Mouse (Mus musculus) intestine, embryonic 16.5 days (tissue): ENCODE results near the gene Rfx7. TPM values are rescaled to one million over a fixed set of nuclear protein-coding genes. Genes with fewer than 3 reads are reported as not detected.

ENCODE experiments used
- ATAC-seq: fragments of 200-750 bp; cut with Nextera tagmentation; 2 replicates; pipeline ENCODE4 v1.8.0; 2017; ENCODE audit warnings: moderate TSS enrichment, moderate library complexity
- H3K27ac ChIP-seq: fragments of 300-500 bp; sonication (generic); 2 replicates; pipeline ENCODE4 v1.5.1; 2014; ENCODE audit warnings: mild to moderate bottlenecking, low read length
- H3K27me3 ChIP-seq: fragments of 300-500 bp; sonication (generic); replicated peaks from 2 replicates; pipeline ENCODE4 v1.6.1; 2014; ENCODE audit warnings: low read length, control low read depth, mixed read lengths; ENCODE audit not compliant: control insufficient read depth, insufficient read depth
- H3K36me3 ChIP-seq: fragments of 300-500 bp; sonication (generic); 2 replicates; pipeline ENCODE4 v1.6.1; 2014; ENCODE audit warnings: low read length, control low read depth; ENCODE audit not compliant: control insufficient read depth, insufficient read depth
- H3K4me1 ChIP-seq: fragments of 300-500 bp; sonication (generic); 2 replicates; pipeline ENCODE4 v1.6.1; 2014; ENCODE audit warnings: low read length, control low read depth, mixed read lengths; ENCODE audit not compliant: control insufficient read depth, insufficient read depth
- H3K4me2 ChIP-seq: fragments of 300-500 bp; sonication (generic); 2 replicates; pipeline ENCODE4 v1.6.1; 2014; ENCODE audit warnings: low read depth, low read length, control low read depth
- H3K4me3 ChIP-seq: fragments of 300-500 bp; sonication (generic); 2 replicates; pipeline ENCODE4 v1.5.1; 2014; ENCODE audit warnings: mild to moderate bottlenecking, low read length
- H3K9ac ChIP-seq: fragments of 300-500 bp; sonication (generic); 2 replicates; pipeline ENCODE4 v1.6.1; 2014; ENCODE audit warnings: low read depth, low read length
- H3K9me3 ChIP-seq: fragments of 300-500 bp; sonication (generic); 2 replicates; pipeline ENCODE4 v1.6.1; 2016; ENCODE audit warnings: low read length, control low read depth; ENCODE audit not compliant: control insufficient read depth
- whole genome bisulfite sequencing: fragments of 180-500 bp; shearing (Covaris S2); extraction: QIAGEN DNeasy Blood & Tissue Kit; methylation state at CpG from one replicate; pipeline ENCODE4 v1.1.7; 2014; 5-methylcytosine and 5-hydroxymethylcytosine counted together
- polyA plus RNA-seq: library from polyadenylated mRNA; unstranded; fragments of >200 nt; fragmentation: Nextera tagmentation; extraction: Ambion mirVana; gene quantifications from 2 replicates; pipeline ENCODE4 v1.2.1, GENCODE M21; 2015

Rfx7 gene
- polyA plus RNA-seq, 1 experiment from 2014 or later: 6.3 TPM

DNA sequence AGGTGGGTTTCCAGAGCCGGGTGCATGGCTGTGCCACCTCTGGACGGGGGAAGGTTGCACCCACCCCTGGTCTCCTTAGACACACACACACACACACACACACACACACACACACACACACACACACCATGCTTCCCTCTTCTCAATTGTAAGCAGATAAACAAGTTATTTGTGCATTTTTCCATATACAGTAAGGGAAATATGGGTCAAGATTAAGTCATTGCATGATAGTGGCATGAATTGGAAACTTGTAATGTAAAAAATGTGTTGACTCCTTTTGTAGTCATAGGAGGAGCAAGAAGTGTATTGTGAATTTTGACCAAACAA is 1.0 kb downstream of the Rfx7 start:
- no peak for ATAC-seq
- WGBS: 0% methylated on average over 2 of the region's 2 CpGs

DNA sequence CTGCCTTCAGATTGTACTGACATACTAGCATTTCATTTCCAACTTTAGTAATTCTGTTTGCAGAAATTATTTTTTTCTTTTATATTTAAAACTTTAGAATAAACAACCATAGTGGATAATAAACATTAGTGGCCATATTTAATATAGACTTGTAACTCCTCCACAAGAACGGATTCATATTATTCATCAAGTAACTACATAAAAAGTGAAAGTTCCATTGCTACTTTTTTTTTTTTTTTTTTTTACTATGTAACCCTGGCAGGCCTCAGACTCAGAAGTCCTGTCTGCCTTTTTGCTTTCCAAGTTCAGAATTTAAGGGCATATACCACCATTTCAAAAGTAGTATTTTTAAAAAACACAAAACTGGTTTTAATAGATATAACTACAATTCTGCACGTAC is 2.9 kb downstream of the Rfx7 start:
- no peak overlapping the region for H3K4me2 ChIP-seq

More for the DNA sequence above, 1.0 kb downstream of the Rfx7 start:
- peak overlapping the region; percentile 99 for H3K9ac ChIP-seq
- H3K27ac ChIP-seq: peak overlapping the region; percentile 100
- no peaks in the 10 kb centered on the region for H3K9me3 ChIP-seq
- peak overlapping the region; percentile 97 for H3K4me3 ChIP-seq
- H3K36me3 ChIP-seq: no peaks in the 10 kb centered on the region
- peak overlapping the region; percentile 88 for H3K4me2 ChIP-seq
- 0 out of 2 replicates have a peak, but pooled peaks cover 6% of the 10 kb centered on the region for H3K4me1 ChIP-seq
- H3K27me3 ChIP-seq: no peaks in the 10 kb centered on the region

GRCm38 (mm10) chr9:72535394-72535793 is 3.4 kb downstream of the Rfx7 start:
- Histone ChIP-seq H3K4me2 (no peak overlapping the region), H3K4me3 (no peak overlapping the region), H3K36me3 (no peaks in the 10 kb centered on the region), H3K4me1 (0 out of 2 replicates have a peak, but pooled peaks cover 6% of the 10 kb centered on the region), H3K27ac (no peak overlapping the region), H3K9ac (no peak overlapping the region), H3K9me3 (no peaks in the 10 kb centered on the region), H3K27me3 (no peaks in the 10 kb centered on the region)
- 70% methylated on average over 3 of the region's 3 CpGs for WGBS
- no peak for ATAC-seq

More for the DNA sequence above, 2.9 kb downstream of the Rfx7 start:
- no peaks in the 10 kb centered on the region for H3K9me3 ChIP-seq
- H3K4me3 ChIP-seq: no peak overlapping the region
- no peak for ATAC-seq
- no peak overlapping the region for H3K9ac ChIP-seq
- WGBS: 76% methylated on average over 2 of the region's 2 CpGs
- 0 out of 2 replicates have a peak, but pooled peaks cover 6% of the 10 kb centered on the region for H3K4me1 ChIP-seq
- no peak overlapping the region for H3K27ac ChIP-seq
- H3K27me3 ChIP-seq: no peaks in the 10 kb centered on the region
- no peaks in the 10 kb centered on the region for H3K36me3 ChIP-seq

DNA sequence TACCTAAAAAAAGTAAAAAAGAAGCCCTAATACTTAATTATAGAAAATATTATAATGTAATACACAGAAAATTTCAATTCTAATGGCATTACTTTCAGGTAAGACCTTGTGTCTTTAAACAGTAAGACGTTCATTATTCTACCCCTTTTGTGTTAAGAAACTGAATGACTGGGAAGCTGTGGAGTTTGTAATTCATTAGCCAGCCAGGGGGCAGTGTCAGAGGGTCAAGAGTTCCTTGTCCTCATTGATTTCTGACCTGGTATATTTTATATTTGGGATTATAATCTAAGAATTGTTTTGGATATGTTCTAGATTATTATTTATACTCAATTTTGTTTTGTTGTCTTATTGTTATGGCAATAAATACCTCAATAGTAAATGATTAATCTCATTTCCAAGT is 5.0 kb downstream of the Rfx7 start:
- Histone ChIP-seq H3K9ac (no peak overlapping the region), H3K27me3 (no peaks in the 10 kb centered on the region), H3K36me3 (no peaks in the 10 kb centered on the region), H3K27ac (no peak overlapping the region), H3K4me2 (no peak overlapping the region), H3K4me1 (no peaks in the 10 kb centered on the region), H3K9me3 (no peaks in the 10 kb centered on the region), H3K4me3 (no peak overlapping the region)
- WGBS: 45% methylated on average over 1 of the region's 1 CpGs
- no peak for ATAC-seq

GRCm38 (mm10) chr9:72543590-72543989 is 11.6 kb downstream of the Rfx7 start:
- H3K4me2 ChIP-seq: no peak overlapping the region
- no peak overlapping the region for H3K27ac ChIP-seq
- no peaks in the 10 kb centered on the region for H3K36me3 ChIP-seq
- H3K9ac ChIP-seq: no peak overlapping the region
- ATAC-seq: no peak
- H3K27me3 ChIP-seq: no peaks in the 10 kb centered on the region
- H3K9me3 ChIP-seq: no peaks in the 10 kb centered on the region
- no peaks in the 10 kb centered on the region for H3K4me1 ChIP-seq
- H3K4me3 ChIP-seq: no peak overlapping the region

- no peak overlapping the region for H3K9ac ChIP-seq
- H3K36me3 ChIP-seq: no peaks in the 10 kb centered on the region
- H3K27ac ChIP-seq: no peak overlapping the region
- H3K9me3 ChIP-seq: no peaks in the 10 kb centered on the region
- WGBS: 76% methylated on average over 1 of the region's 1 CpGs
- no peak overlapping the region for H3K4me2 ChIP-seq
- no peaks in the 10 kb centered on the region for H3K27me3 ChIP-seq
- no peak overlapping the region for H3K4me3 ChIP-seq
- no peaks in the 10 kb centered on the region; the same call in 1 of the 2 replicates for H3K4me1 ChIP-seq
- ATAC-seq: no peak
Observed at GRCm38 (mm10) chr9:72558780-72559179, 26.7 kb downstream of the Rfx7 start.

- no peak overlapping the region for H3K4me3 ChIP-seq
- H3K36me3 ChIP-seq: no peaks in the 10 kb centered on the region
- 84% methylated on average over 2 of the region's 2 CpGs for WGBS
- H3K27ac ChIP-seq: no peak overlapping the region
- H3K9me3 ChIP-seq: no peaks in the 10 kb centered on the region
- no peaks in the 10 kb centered on the region; the same call in 1 of the 2 replicates for H3K4me1 ChIP-seq
- H3K27me3 ChIP-seq: no peaks in the 10 kb centered on the region
- no peak overlapping the region for H3K4me2 ChIP-seq
- no peak overlapping the region for H3K9ac ChIP-seq
- no peak for ATAC-seq
Observed at GRCm38 (mm10) chr9:72560316-72560715, 28.3 kb downstream of the Rfx7 start.

GRCm38 (mm10) chr9:72563277-72563676 is 31.2 kb downstream of the Rfx7 start:
- WGBS: 89% methylated on average over 3 of the region's 3 CpGs
- no peak overlapping the region for H3K4me2 ChIP-seq
- no peaks in the 10 kb centered on the region for H3K36me3 ChIP-seq
- no peaks in the 10 kb centered on the region; the same call in 1 of the 2 replicates for H3K4me1 ChIP-seq
- H3K9ac ChIP-seq: no peak overlapping the region
- H3K27ac ChIP-seq: no peak overlapping the region
- no peak for ATAC-seq
- H3K27me3 ChIP-seq: no peaks in the 10 kb centered on the region
- H3K9me3 ChIP-seq: no peaks in the 10 kb centered on the region
- H3K4me3 ChIP-seq: no peak overlapping the region

- Histone ChIP-seq H3K9ac (no peak overlapping the region), H3K4me1 (no peaks in the 10 kb centered on the region), H3K27me3 (no peaks in the 10 kb centered on the region), H3K4me3 (no peak overlapping the region), H3K27ac (no peak overlapping the region), H3K36me3 (no peaks in the 10 kb centered on the region), H3K9me3 (no peaks in the 10 kb centered on the region), H3K4me2 (no peak overlapping the region)
- WGBS: 52% methylated on average over 2 of the region's 2 CpGs
- no peak for ATAC-seq
Observed at GRCm38 (mm10) chr9:72567116-72567515, 35.1 kb downstream of the Rfx7 start.

GRCm38 (mm10) chr9:72580216-72580615 is 48.2 kb downstream of the Rfx7 start:
- no peak overlapping the region for H3K4me2 ChIP-seq
- H3K27me3 ChIP-seq: no peaks in the 10 kb centered on the region
- H3K27ac ChIP-seq: no peak overlapping the region
- no peaks in the 10 kb centered on the region for H3K9me3 ChIP-seq
- no peak overlapping the region for H3K9ac ChIP-seq
- no peak for ATAC-seq
- H3K36me3 ChIP-seq: no peaks in the 10 kb centered on the region
- H3K4me1 ChIP-seq: no peaks in the 10 kb centered on the region
- H3K4me3 ChIP-seq: no peak overlapping the region
- 36% methylated on average over 3 of the region's 3 CpGs for whole genome bisulfite sequencing
